Mouse (Mus musculus) kidney, adult 18-20 months (tissue): ENCODE results near the gene Dffa.

ENCODE experiments used
- DNase-seq: peaks from one replicate; pipeline ENCODE4 v3.0.0; 2021

Dffa gene

DNA sequence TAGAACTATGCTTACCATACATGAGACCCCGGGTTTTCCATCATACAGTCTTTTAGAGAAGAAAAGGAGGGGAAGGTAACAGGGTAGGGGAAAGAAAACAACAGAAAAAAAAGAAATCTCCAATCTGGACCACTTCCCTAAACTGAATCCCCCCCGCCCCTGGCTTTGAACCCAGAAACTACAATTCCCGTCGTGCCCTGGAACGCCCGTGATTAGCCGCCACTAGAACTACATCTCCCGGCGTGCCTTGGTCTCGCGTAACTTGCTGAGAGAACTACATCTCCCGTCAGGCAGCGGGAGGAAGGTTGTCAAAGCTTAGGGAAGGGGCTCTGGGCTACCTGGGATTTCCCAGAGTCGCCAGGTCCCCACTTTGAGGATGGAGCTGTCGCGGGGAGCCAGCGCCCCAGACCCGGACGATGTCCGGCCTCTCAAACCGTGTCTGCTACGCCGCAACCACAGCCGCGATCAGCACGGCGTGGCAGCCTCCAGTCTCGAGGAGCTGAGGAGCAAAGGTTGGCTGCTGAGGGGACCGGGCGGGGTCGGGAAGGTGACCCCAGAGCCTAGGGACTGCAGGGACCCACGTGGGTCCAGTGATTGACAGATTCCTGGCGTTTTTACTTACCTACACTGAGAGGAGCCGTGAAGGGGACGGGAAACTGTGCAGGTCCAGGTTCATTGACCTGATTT, at the start of gene Dffa:
Gene Dffa, plus strand, starts transcription at position 272 of the 687 bp plus-strand sequence.
- peak; percentile 95 for DNase-seq

DNA sequence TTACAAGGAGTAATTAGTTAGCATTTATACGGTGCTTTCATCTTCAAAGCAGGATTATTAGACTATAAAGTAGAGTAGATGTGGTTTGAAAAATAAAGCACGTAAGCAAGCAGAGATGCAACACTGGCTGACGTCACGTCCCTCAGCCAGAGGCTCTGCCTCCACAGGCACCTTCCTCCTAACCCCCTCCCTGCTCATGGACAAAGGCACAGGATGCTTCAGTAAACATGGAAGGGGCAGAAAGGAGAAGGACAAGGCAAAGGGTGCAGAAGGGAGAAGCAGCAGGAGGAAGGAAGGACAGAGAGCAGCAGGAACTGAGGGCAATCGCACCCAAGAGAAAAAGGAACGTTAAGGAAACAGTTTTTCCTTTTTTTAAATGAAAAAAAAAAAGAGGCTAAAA, 48.1 kb upstream of the Dffa start:
- no peak for DNase-seq

DNA sequence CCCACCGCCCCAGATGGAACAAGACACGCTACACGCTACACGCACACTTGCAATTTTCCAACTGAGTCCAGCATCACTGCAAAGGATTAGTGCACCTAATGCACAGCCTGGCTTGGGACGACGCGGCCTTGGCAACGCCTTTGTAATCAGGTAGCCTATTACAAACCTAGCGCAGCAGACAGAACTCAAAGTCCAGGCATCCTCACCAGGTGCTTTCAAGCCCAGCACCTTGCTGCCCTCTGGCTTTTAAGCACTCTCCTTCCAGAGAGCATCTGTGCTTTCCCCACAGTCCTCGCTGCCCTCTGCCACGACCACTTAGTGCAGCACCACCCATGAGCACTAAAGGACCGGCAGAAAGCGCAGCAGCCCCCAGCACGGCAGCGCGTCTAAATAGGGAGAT, 47.0 kb upstream of the Dffa start:
- DNase-seq: no peak

DNA sequence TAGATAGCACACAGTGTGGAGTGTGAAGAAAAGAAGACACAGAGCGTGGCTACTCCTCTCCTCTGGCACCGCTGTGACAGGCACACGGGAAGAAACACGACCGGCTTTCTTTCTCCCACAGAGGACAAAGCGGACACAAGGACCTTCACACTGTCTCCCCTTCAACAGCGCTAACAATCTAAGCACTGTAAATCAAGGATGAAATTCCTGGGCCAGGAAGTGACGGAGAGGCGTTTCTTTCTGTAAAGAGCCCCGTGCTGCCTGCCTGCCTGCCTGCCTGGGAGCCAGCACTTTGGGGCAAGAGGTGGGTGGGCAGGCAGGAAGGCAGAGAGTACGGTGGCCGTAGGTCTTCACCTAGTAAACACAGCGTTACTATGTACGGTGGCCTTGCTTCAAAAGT, 46.5 kb upstream of the Dffa start:
- DNase-seq: no peak

DNA sequence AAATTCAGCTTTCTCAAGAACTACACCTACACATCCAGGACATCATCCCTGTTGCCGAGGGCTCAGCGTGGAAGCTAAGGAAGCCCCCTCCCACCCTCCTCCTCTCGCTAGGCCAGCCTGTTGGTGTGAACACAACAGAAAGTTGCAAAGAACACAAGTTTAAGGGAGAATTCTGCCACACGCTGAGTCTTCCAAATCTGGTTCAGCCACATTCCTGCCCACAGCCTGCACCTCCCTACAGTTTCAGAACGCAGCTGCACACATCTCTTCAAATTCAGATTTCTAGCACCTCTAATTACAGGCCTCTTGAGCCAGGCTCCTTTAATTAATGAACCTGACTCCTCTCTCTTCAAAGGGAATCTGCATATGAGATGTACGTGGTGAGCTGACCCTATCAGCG, 45.6 kb upstream of the Dffa start:
- no peak for DNase-seq

DNA sequence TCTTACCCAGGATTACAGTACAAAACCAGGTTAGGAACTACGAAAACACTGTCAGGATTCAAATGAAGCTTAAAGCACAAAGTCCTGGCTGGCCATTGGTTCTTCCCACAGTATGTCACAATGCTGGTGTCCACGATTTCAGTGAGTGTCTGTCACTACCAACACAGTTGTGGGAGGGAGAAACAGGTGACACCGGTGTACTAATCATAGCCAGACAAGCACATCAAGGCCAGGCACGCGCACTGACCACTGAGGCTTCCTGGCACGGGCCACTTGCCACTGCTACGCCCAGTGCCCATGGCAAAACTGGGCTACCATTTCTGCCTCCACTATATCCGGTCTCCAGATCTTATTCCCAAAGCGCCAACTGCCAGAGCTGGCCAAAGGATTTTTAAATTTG, 44.2 kb upstream of the Dffa start:
- DNase-seq: no peak

DNA sequence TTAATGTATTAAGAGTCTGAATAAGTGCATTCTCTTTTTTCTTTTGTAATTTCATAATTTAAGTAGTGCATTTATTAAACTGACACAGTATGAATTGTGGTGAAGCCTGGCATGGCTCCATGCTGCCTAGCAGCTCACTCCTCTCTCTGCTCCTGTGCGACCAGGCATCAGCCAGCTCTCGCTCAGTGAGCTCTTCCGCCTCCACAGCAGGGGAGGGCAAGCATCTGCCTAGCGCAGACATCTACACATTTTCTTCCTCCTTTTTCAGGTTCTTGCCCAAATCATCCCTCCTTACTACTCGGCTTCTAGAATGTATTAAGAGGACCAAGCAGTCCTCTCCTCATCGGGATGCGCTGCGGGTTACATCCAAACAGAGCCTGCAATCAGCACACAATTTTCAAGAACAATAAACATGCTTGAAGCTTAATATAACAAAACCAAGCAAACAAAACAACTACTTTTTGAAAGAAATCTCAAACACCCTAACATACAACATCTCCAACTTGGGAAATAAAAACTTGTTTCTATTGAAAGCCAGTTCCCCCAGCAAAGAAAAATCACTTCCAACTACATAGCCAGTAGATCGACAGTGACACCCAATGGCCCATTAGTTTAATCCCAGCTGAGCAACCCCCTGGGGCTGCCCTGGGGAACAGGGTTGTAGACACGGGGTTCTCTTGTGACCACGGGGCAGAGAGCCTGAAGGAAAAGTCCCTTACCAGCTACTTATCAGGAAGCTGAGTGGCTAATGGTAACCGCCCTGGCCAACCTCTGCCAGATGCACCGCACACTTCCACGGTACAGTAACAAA, 43.1 kb upstream of the Dffa start:
- DNase-seq: no peak

DNA sequence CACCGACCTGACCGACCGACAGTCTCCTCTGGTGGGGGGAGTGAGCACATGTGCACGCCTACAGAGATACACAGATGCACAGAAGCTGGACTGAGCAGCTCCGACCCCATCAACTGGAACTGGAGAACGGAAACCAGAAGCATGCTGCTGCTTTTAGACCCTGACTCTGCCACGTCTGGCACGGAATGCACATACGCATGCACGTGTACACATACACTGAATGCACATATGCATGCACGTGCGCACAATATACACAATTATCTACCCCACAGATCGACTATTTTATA, 42.6 kb upstream of the Dffa start:
- no peak for DNase-seq

DNA sequence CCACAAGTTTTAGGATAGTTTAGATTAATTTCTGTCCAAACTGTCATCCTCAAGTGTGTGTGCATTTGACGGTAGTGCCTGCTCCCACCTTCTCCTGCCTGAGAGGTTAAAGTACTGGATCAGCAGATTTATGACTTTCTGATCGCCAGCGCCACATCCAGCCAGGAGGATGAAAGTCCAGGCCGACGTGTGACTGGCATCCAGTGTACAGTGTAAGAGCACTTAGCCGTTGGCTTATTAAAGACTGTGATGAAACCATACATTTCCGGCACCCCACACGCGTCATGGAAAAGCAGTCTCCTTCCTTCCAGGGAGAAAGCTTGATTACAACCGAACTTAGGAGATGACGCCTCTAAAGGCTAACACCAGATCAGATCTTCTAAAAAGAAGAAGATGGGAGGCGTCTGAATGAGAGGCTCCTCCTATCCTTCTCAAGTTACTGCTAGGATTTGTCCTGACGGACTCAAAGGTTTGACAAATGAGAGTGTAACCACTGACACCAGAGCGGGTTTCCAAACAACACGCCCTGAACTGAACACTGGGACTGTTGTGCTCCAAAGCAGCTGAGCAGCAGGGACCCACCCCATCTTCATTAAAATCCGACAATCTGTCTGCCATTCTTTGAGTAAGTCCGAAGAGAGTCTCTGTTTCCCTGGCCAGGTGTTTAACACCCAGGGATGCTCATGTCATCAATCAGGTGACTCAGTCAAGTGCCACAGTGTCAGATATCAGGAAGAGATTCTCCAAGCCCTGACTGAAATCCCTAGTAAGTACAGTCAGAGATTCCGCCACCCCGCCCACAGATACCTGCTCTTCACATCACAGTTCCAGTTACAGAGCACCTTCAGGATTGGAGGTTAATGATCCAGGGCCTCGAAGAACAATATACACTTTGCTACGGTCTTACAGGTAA, 41.3 kb upstream of the Dffa start:
- DNase-seq: no peak

DNA sequence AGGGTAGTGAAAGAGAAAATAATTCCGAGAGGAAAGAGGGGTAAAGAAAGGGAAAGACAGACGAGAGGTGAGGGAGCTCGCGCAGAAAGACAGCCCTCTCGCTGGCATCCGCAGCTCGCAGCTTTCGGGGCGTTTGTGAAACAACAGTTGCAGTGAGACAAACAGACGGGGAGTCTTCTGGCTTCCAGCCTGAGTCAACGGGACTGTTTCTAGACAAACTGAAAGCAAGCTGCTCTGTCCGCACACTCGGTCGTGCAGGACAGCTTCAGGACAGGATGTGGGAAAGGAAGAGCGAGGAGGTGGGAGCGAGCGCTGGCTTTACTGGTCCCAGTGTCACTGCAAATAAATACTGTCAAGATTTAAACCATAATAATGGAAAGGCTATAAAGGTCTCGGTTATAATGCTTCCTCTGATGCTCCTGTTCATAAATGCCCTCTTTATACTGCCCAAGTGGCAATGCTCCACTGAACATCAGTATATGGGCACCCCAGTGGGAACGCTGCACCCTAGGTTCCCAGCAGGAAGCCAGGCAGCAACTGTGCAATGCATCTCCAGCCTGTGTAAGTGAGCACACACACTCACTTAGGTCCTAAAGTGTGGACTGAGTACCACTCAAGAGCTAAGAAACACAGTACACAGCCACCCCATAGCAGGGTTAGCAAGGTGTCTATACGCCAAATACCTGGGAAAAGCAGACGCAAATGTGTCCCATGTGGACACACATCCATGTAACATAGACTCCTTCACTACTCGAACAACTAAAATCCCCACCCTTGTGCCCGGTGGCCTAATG, 39.7 kb upstream of the Dffa start:
- DNase-seq: no peak

DNA sequence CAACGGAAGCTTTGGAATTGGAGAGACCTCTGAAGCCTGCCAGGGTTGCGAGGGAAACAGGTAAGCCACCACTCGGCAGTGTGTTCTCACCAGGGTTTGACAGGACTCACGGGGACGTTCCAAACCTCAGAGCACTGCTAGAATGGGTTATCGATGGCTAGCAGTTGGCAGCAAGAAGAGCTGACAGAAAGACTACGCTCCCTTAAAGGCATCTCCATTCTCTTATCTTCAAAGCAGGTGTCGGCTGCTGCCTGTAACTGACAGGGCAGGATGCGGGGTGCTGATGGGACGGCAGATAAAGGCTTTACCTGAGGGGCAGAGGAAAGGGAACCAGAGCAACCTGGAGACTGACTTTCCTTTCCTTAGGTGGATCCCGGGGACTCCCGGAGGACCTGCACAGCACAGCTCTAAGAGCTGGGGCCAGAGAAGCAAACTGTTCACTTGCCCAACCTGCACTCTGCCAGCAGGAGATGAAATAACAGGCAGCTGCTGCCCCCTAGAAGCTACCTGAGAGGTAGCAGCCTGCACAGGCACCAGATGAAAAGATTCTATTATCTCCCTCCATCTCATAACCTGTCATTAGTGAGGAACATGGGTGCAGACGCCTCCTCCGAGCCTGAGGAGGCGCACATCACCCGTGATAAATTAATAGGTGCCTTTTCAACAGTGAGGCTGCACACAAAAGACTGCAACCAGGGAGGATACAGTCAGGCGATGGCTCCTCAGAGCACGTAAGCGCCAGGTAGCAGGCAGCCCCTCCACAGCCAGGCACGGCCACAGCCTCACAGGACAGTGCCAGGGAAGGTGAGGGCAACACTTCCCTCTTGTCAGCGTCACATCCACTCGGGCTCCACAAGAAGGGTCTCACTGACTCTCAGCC, 37.0 kb upstream of the Dffa start:
- no peak for DNase-seq

DNA sequence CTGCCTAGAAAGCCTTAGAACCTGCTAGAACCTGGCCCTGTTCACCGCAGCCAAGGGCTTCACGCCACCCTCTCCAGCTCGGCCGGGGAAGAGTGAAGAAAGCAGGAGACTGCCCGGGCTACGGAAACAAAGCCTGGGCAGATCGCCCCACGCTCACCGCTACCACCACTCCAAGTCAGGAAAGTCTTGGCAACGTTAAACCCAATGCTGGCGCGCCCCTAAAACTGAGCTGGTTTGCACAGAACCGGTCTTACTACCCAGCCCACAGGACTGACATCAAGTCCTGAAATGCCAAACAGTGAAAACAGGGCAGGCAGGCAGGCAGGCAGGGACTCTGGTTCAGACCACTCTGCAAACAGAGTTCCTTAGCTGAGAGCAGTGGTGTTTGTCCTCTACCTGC, 28.9 kb upstream of the Dffa start:
- DNase-seq: no peak

DNA sequence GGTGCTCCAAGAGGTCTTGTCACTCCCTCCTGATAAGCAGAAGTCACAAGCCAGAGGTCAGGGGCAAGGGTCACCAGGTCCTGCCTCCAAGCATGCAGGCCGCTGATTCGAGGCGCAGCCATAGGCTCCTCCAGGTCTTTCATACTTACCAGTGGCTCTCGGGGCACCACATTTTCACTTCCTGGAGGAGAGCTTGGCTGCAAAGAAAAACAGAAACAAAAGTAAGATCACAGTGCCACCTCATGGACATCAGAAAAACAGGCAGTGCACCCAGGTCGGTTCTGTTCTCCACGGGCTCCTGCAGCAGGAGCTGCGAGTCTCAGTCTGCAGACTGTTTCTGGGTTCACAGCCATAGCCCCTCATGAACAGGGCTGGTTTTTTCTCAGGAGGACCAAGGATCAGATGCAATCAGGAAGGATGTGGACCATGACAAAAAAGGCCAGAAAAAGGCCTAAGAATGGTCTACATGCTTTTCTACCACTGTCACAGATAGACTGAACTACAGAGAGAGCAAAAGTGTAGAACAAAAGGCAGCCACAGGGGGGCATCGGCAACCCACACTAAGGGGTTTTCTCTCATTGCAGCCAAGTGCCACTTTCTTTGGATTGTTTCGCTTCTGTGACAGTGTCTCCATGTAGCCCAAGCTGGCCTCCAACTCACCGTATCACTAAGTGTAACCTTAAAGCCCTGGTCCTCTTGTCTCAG, 27.9 kb upstream of the Dffa start:
- DNase-seq: peak; percentile 78

DNA sequence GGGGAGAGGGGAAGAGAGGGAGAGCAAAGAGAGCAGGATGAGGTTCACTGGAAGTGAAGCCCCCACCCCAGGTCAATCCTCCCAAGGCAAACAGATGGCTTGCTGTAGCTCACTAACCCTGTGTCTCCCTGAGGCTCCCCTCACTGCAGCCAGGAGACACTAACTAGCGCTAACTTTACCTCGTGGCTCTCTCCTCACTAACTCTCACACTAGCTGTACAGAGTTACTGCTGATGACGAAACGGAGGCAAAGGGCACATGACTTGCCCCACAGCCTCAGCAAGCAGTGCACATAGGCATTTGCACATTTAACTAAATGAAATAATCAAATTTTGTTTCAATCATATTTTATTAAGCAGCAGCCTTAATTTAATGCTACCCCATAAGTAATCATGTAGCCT, 25.7 kb upstream of the Dffa start:
- DNase-seq: no peak

DNA sequence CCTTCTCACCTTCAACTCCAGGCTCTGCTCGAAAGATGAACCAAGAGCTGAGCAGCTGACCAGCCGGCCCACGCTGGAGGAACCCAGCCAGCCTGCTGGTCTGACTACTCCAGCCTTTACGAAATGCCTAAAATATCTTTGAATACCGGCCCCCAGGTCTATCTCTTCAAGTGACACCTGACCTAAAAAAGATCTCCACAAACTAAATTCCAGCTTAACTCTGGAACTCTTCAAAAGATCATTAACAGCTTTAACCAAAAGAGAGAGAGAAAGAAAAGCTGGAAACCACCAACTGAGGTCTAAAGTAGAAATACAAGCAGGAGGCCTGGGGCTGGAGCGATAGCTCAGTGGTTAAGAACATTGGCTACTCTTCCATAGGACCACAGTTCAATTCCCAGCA, 24.3 kb upstream of the Dffa start:
- no peak for DNase-seq

DNA sequence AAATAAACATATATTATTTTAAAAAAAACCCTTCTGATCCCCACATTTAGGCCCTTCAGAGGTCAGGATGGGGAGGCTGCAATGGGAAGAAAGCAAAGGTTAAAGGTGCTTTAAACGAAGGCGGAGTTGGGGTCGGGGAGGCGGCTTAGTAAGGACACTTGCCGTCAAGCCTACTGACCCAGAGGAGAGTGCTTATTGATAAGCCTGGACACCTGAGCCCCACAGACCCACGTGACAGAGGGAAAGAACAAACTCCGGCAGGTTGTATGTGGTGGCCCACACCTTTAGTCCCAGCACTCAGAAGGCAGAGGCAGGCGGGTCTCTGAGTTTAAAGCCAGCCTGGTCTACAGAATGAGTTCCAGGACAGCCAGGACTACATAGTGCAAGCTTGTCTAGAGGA, 23.8 kb upstream of the Dffa start:
- no peak for DNase-seq

DNA sequence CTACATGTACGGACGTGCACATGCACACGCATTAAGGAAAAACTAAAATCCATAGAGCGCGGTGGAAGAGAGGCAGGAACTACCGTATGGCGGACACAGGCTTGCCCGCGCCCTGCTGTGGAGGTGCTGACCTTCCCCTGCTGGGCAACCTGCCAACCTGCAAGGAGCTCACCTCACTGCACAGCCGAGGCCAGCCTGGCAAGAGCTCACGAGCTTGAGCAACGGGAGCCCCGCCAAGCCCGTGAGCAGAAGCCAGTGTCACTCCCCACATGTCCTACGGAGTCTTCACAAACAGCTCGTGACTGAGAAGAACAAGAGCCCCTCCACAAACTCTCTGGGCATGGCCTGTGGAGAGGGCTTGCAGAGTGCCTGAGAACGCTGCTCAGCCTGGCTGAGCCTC, 22.4 kb upstream of the Dffa start:
- peak; percentile 90 for DNase-seq

DNA sequence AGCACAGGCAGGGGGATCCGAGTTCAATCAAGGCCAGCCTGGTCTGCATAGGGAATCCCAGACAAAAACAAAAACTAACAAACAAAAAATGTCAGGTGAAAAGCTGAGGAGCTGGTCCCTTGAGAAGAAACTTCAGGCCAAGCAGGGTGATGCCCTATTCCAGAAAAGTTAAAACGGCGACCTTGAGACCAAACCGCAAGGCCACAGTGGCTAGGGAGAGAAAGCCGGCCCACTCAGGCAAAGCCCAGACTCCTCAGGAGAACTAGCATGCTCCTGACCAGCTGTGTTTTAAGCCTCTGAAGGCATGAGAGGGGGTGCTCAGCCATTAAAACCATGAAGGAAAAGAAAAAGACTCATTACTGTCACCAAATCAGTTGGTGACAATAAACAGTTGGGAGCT, 18.6 kb upstream of the Dffa start:
- DNase-seq: no peak

DNA sequence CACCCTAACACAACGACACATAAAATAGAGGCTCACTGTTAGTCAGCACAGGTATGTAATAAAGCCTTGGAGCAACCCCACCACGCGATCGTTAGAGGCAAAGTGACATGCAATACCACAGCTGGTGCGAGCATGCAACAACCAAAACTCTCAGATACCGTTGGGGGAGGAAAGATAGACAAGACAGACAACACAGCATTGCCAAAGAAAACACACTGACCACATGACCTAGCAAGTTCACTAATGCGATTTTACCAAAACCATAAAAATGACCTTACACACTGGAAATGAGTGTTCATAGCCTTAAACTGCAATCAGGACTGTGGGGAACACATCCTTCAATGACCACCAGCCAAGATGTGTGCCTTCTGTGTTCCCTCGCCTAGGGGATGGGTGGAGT, 12.6 kb upstream of the Dffa start:
- DNase-seq: no peak

DNA sequence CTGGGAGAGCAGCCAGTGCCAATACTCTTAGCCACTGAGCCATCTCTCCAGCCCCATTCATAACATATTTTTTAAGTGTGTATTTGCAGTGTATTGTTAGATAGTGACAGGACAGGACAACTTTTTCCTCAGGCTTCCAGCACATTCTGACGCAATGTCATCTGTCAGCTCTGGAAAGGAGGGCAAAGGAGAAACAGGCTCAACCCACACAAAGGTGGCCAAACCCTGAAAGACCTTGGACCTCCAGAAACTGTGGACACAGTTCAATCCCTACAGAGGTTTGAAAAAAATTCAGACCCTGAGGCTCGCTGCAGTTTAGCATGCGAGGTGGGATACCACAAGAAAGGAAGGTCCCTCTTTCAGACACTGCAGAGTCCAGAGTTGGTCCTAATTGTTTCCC, 6.0 kb upstream of the Dffa start:
- no peak for DNase-seq

DNA sequence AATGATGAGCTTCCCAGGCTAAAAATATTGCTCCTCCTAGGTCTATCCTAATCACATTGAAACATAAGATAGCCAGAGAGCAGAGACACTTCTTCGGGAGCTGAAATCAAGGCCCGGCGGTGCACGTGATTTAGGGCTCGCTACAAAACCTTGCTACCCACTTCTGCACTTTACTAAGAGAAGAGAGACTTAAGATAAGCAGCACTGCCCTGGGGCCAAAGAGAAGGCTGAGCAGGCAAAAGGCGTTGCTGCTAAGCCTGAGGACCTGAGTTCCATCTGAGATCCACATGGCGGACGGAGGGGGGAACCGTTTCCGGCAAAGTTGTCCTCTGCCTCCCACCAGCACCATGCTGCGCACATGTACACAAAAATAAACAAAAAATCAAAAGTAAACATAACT, 5.4 kb upstream of the Dffa start:
- DNase-seq: peak; percentile 32
